Mouse (Mus musculus) megakaryocyte, embryonic 14.5 days (primary cell): Measurements from ENCODE around the gene Fam32a.

Experiments
- FLI1 ChIP-seq: IDR thresholded peaks from 2 replicates; pipeline ENCODE4 v1.6.1; 2012; ENCODE audit warnings: low read length, inconsistent platforms, mixed read lengths
- GATA1 ChIP-seq: IDR thresholded peaks from 3 replicates; pipeline ENCODE4 v1.6.1; 2012; ENCODE audit warnings: mixed read lengths, low read length, inconsistent platforms, borderline replicate concordance

DNA sequence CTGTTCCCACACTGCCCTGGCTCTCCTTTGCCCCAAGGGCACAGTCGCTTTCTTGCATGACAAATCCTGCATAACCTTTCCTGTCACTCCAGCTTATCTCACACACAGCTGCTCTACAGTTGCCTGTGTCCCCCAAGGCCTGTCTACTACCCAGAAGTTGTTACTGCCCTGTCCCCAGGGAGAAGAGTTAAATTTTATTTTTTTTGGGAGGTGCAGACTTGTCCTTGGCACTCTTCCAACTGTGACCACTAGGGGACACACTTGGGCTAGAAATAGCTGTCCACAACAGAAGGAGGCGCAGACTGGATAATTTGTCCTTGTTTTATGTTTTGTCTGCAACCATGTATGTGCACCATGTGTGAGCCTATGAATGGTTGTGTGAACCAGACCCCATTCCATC, 41.5 kb downstream of the Fam32a start:
- TF ChIP-seq FLI1 (no peak), GATA1 (no peak)
